Mouse (Mus musculus) stomach, embryonic 16.5 days (tissue): Measurements from ENCODE around the gene Ogn. TPM values are rescaled to one million over a fixed set of nuclear protein-coding genes. Genes with fewer than 3 reads are reported as not detected.

Source experiments
- ATAC-seq: fragments of 200-750 bp; cut with Nextera tagmentation; 2 replicates; pipeline ENCODE4 v1.8.0; 2017; ENCODE audit warnings: moderate number of reproducible peaks, moderate TSS enrichment; ENCODE audit not compliant: insufficient read depth, low FRiP score
- H3K27ac ChIP-seq: fragments of 300-500 bp; sonication (generic); 2 replicates; pipeline ENCODE4 v1.5.1; 2014; ENCODE audit warnings: low read length
- H3K27me3 ChIP-seq: fragments of 300-500 bp; sonication (generic); 2 replicates; pipeline ENCODE4 v1.6.1; 2014; ENCODE audit warnings: low read length, control low read depth, mixed read lengths; ENCODE audit not compliant: control insufficient read depth, insufficient read depth
- H3K36me3 ChIP-seq: fragments of 300-500 bp; sonication (generic); 2 replicates; pipeline ENCODE4 v1.6.1; 2014; ENCODE audit warnings: low read length; ENCODE audit not compliant: control insufficient read depth, insufficient read depth
- H3K4me1 ChIP-seq: fragments of 300-500 bp; sonication (generic); 2 replicates; pipeline ENCODE4 v1.6.1; 2014; ENCODE audit warnings: low read length, control low read depth, mixed read lengths; ENCODE audit not compliant: control insufficient read depth, insufficient read depth
- H3K4me2 ChIP-seq: fragments of 300-500 bp; sonication (generic); 2 replicates; pipeline ENCODE4 v1.6.1; 2014; ENCODE audit warnings: low read depth, low read length, mixed read lengths
- H3K4me3 ChIP-seq: fragments of 300-500 bp; sonication (generic); replicated peaks from 2 replicates; pipeline ENCODE4 v1.5.1; 2014; ENCODE audit warnings: mild to moderate bottlenecking, low read length
- H3K9ac ChIP-seq: fragments of 300-500 bp; sonication (generic); 2 replicates; pipeline ENCODE4 v1.6.1; 2014; ENCODE audit warnings: low read length
- H3K9me3 ChIP-seq: fragments of 300-500 bp; sonication (generic); replicated peaks from 2 replicates; pipeline ENCODE4 v1.6.1; 2016; ENCODE audit warnings: low read length, control low read depth; ENCODE audit not compliant: control insufficient read depth
- WGBS: fragments of 180-500 bp; shearing (Covaris S2); extraction: QIAGEN DNeasy Blood & Tissue Kit; methylation state at CpG from one replicate; pipeline ENCODE4 v1.1.7; 2014; 5-methylcytosine and 5-hydroxymethylcytosine counted together
- polyA plus RNA-seq: library from polyadenylated mRNA; unstranded; fragments of >200 nt; fragmentation: Nextera tagmentation; extraction: Ambion mirVana; gene quantifications from 2 replicates; pipeline ENCODE4 v1.2.1, GENCODE M21; 2015

Gene Ogn
- polyA plus RNA-seq, 1 experiment from 2014 or later, result 154 TPM

- no peak overlapping the region for H3K4me3 ChIP-seq
- H3K27me3 ChIP-seq, result no peaks in the 10 kb centered on the region
- no peak overlapping the region for H3K9ac ChIP-seq
- H3K4me2 ChIP-seq, result no peak overlapping the region
- peaks cover 3% of the 10 kb centered on the region; the same call in 1 of the 2 replicates for H3K4me1 ChIP-seq
- no peaks in the 10 kb centered on the region for H3K36me3 ChIP-seq
- H3K9me3 ChIP-seq, result no peaks in the 10 kb centered on the region
- 91% methylated on average over 2 of the region's 2 CpGs for WGBS
- H3K27ac ChIP-seq, result no peak overlapping the region
- ATAC-seq, result no peak
Observed at GRCm38 (mm10) chr13:49639965-49640364, 32.1 kb downstream of the Ogn start.

- Histone ChIP-seq H3K36me3 (no peaks in the 10 kb centered on the region), H3K4me2 (no peak overlapping the region), H3K4me1 (peaks cover 3% of the 10 kb centered on the region; the same call in 1 of the 2 replicates), H3K27ac (no peak overlapping the region), H3K27me3 (no peaks in the 10 kb centered on the region), H3K4me3 (no peak overlapping the region), H3K9ac (no peak overlapping the region), H3K9me3 (no peaks in the 10 kb centered on the region)
- 69% methylated on average over 6 of the region's 6 CpGs for WGBS
- no peak for ATAC-seq
Observed at GRCm38 (mm10) chr13:49642650-49643049, 34.8 kb downstream of the Ogn start.

GRCm38 (mm10) chr13:49643669-49644362, 36.0 kb downstream of the Ogn start:
- H3K36me3 ChIP-seq, result no peaks in the 10 kb centered on the region
- no peak overlapping the region for H3K9ac ChIP-seq
- H3K9me3 ChIP-seq, result no peaks in the 10 kb centered on the region
- H3K27me3 ChIP-seq, result no peaks in the 10 kb centered on the region
- H3K4me3 ChIP-seq, result no peak overlapping the region
- ATAC-seq, result no peak
- H3K4me1 ChIP-seq, result peaks cover 3% of the 10 kb centered on the region; the same call in 1 of the 2 replicates
- H3K27ac ChIP-seq, result peak overlapping the region; percentile 10; the same call in 1 of the 2 replicates
- H3K4me2 ChIP-seq, result no peak overlapping the region

GRCm38 (mm10) chr13:49644731-49645529, 37.1 kb downstream of the Ogn start:
- 45% methylated on average over 2 of the region's 2 CpGs for WGBS
- Histone ChIP-seq H3K9me3 (no peaks in the 10 kb centered on the region), H3K27ac (peak overlapping the region; percentile 91), H3K4me1 (peaks cover 3% of the 10 kb centered on the region; the same call in 1 of the 2 replicates), H3K27me3 (no peaks in the 10 kb centered on the region), H3K9ac (peak overlapping the region; percentile 58), H3K4me2 (no peak overlapping the region), H3K4me3 (no peak overlapping the region), H3K36me3 (no peaks in the 10 kb centered on the region)
- ATAC-seq, result peak; percentile 82

GRCm38 (mm10) chr13:49646019-49646418, 38.2 kb downstream of the Ogn start:
- 71% methylated on average over 1 of the region's 1 CpGs for WGBS
- no peak overlapping the region for H3K4me3 ChIP-seq

GRCm38 (mm10) chr13:49651136-49651535, 43.3 kb downstream of the Ogn start:
- H3K9me3 ChIP-seq, result no peaks in the 10 kb centered on the region
- H3K36me3 ChIP-seq, result no peaks in the 10 kb centered on the region
- H3K4me2 ChIP-seq, result peak overlapping the region; percentile 82; the same call in 1 of the 2 replicates
- WGBS, result 34% methylated on average over 2 of the region's 2 CpGs
- peak overlapping the region; percentile 1; the same call in 1 of the 2 replicates for H3K4me3 ChIP-seq
- H3K27ac ChIP-seq, result no peak overlapping the region
- H3K27me3 ChIP-seq, result no peaks in the 10 kb centered on the region
- ATAC-seq, result no peak
- H3K4me1 ChIP-seq, result peaks cover 17% of the 10 kb centered on the region
- peak overlapping the region; percentile 44 for H3K9ac ChIP-seq

More at GRCm38 (mm10) chr13:49646019-49646418, 38.2 kb downstream of the Ogn start:
- no peak for ATAC-seq
- Histone ChIP-seq H3K4me2 (no peak overlapping the region), H3K27me3 (no peaks in the 10 kb centered on the region), H3K9ac (no peak overlapping the region), H3K27ac (no peak overlapping the region), H3K36me3 (no peaks in the 10 kb centered on the region), H3K4me1 (peaks cover 3% of the 10 kb centered on the region; the same call in 1 of the 2 replicates), H3K9me3 (no peaks in the 10 kb centered on the region)

- Histone ChIP-seq H3K27ac (no peak overlapping the region), H3K36me3 (no peaks in the 10 kb centered on the region), H3K9ac (peak overlapping the region; percentile 61), H3K4me1 (peaks cover 17% of the 10 kb centered on the region), H3K4me2 (peak overlapping the region; percentile 82), H3K27me3 (no peaks in the 10 kb centered on the region), H3K4me3 (peak overlapping the region; percentile 88), H3K9me3 (no peaks in the 10 kb centered on the region)
- no peak for ATAC-seq
- WGBS, result 2% methylated on average over 4 of the region's 4 CpGs
Observed at GRCm38 (mm10) chr13:49651781-49652351, 44.0 kb downstream of the Ogn start.

GRCm38 (mm10) chr13:49652481-49653179, 44.8 kb downstream of the Ogn start, which contains the start of the genes Cenpp and Nol8:
Gene Cenpp (minus strand): TSS chr13:49652785.
Gene Nol8 (plus strand): TSS chr13:49653078.
- no peaks in the 10 kb centered on the region for H3K36me3 ChIP-seq
- no peaks in the 10 kb centered on the region for H3K27me3 ChIP-seq
- peak; percentile 100 for ATAC-seq
- peaks cover 17% of the 10 kb centered on the region for H3K4me1 ChIP-seq
- peak within 1 kb of the TSS; percentile 75 for H3K9ac ChIP-seq
- under 1% methylated on average over 68 of the region's 68 CpGs for WGBS
- peak within 1 kb of the TSS; percentile 11; the same call in 1 of the 2 replicates for H3K27ac ChIP-seq
- H3K9me3 ChIP-seq, result no peaks in the 10 kb centered on the region
- H3K4me2 ChIP-seq, result peak within 1 kb of the TSS; percentile 82
- H3K4me3 ChIP-seq, result peak within 1 kb of the TSS; percentile 88
